Mouse (Mus musculus) cerebellum, adult 18-20 months (tissue): ENCODE results near the gene Gpsm1.
"Not testable (repeated sequence)": the region's sequence is repeated elsewhere in the genome, so short reads cannot be mapped to it uniquely, and the experiment has no call there.

Experiments used
- DNase-seq, 2 experiments: peaks; one replicate each; pipeline ENCODE4 v3.0.0; 2021

The Gpsm1 gene

DNA sequence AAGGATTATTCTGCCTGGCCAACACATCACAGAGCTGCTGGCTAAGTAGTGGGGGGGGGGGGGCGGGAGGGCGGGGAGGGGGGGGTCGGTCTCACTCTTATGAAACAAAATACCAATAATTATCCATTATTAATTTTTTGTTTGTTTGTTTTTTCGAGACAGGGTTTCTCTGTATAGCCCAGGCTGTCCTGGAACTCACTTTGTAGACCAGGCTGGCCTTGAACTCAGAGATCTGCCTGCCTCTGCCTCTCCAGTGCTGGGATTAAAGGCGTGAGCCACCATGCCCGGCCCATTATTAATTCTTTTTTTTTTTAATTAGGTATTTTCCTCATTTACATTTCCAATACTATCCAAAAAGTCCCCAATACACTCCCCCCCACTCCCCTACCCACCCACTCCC, 65.6 kb downstream of the Gpsm1 start:
- DNase-seq: not testable (repeated sequence)

DNA sequence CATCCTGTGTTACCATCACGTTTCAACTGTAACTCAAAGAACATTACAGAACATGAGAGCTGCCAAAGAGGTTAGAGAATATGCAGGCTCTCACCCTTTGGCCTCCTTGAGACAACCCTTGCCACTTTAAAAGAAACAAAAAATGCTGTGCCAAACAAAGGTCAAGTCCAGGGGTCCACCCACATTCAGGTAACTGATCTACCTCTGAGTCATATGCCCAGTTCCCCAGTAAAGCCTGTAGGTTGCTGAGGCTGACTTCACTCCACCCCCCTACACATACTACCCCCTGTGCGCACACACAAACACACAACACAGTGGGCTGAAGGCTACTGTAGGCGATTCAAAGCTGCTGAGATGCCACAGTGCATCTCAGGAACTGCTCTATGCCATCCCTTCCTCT, 72.4 kb downstream of the Gpsm1 start:
- DNase-seq: no peak

DNA sequence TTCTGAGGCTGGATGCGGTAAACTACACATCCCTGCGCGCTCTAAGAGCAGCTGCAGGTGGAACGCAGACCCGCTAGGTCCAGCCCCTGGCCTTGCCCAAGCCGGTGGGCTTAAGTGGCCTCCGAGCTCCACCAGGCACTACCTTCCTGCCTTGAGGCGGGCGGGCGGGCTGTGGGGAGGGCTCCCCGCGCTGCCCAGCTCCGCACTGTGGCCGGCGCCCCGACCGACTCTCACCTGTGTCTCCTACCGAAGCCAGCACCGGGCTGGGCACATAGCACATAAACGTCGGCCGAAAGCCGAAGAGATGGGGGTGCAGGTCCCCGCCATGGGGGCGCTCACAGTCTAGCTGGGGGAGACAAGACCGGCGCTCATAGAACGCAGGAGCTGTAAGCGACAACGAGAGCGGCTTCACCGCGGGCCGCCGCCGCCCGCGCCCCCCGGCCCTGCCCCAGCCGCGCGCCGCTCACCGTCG, 73.4 kb downstream of the Gpsm1 start:
- DNase-seq: no peak

DNA sequence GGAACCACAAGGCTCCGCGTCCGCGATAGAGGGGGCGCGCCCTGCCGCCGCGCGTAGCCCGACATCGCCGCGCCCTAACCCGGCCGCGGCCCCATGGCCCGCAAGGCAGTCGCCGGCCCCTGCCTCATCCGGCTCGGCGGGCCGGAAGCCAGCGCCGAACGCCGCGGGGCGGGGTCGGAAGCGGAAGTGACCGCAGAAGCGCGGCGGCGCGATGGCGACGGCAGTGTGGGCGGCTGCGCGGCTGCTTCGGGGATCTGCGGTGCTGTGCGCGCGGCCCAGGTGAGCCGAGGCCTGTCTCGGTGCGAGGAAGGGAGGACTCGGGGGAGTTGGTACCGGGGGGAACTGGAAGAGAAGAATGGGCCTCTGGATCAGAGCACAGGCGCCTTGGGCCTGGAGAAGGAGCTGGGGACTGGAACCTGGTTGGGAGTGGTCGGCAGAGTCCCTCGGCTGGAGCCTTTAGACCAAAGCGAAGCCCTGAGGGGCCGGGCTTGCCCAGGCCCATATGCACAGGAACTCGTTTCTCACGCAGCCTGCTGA, 73.9 kb downstream of the Gpsm1 start, which contains the start of the genes Entr1 and Pmpca:
Gene Entr1 (minus strand): TSS at position 163 of the 537 bp plus-strand sequence.
Gene Pmpca (plus strand): TSS at position 186 of the 537 bp plus-strand sequence.
- peak; percentile 79 to 89 for DNase-seq

DNA sequence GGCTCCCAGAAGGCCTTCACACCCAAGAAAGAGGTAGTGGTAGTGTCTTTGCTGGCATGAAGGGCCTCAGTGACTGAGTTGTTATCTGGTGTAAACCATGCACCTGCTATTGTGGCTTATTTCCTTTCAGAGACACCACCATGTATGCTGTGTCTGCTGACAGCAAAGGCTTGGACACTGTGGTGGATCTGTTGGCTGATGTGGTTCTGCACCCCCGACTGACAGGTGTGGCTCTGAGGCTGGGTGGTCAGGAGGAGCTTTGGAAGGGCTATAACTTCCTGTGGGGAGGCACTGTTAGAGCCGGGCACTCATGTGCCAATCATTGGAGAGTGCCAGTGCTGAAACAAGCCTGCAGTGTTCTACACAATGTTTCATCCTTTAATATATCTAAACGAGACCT, 75.6 kb downstream of the Gpsm1 start:
- no peak for DNase-seq

DNA sequence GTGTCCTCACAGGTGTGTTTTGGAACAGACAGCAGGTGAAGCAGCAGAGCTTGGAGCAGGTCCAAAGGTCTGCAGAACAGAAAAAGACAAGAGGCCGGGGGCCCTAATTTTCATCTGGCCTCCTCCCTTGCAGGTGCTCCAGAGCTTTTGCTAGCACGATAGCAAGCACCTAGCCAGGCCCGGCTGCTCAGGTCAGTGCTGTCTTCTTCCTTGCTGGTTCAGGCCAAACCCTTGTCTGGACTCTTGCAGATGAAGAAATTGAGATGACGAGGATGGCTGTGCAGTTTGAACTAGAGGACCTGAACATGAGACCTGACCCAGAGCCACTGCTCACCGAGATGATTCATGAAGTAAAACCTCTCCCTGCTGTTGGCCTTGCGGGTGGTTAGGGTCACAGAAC, 76.3 kb downstream of the Gpsm1 start:
- no peak for DNase-seq
